Mouse (Mus musculus) naive thymus-derived CD4-positive, alpha-beta T cell, adult 2 months (primary cell): ENCODE measurements at regions not wholly inside any gene's neighbourhood (a gene's known extent, or its start where the extent isn't known, plus 50 kb on each side); places are given as distances from the start of the nearest gene placed in this dataset.
"Not testable (repeated sequence)": the region's sequence is repeated elsewhere in the genome, so short reads cannot be mapped to it uniquely, and the experiment has no call there.

ENCODE experiments used
- DNase-seq: peaks from one replicate; pipeline ENCODE4 v3.0.0-alpha.2; 2011; ENCODE audit warnings: low read depth

DNA sequence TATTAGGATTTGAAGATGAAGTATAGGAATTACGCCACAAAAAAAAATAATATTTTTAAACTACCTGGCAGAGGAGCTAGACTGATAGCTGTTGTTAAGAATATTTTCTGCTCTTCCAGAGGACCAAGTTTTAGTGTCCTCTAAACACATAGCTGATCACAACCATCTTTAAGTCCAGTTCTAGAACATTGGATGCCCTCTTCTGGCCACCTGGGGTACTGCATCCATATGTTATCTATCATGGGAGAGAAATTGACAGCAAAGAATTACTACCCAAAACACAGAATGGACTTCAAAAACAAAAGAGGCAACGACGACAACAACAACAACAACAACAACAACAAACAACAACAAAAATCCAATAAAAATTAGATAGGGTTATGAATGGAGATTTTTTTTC lies 71.0 kb upstream of the Prl4a1 start:
- DNase-seq: peak; percentile 53

DNA sequence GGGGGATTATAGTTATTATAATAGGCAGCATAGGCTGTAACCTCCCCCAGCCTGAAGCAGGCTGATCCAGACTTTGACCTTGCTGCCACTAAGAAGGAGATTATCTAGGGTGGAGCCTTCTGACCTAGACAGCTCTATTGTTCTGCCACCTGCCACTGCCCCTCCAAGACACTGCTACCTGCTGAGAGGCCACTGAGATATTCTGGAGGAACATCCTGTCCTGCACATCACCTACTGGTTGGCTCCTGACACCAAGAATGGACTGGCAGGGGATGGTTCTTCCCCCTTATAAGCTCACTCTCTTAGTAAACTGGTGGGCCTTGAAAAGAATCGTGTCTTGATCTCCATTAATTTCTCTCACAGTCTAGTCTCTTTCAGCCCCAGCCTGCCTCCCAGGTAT lies 55.6 kb upstream of the Prl4a1 start:
- DNase-seq: not testable (repeated sequence)

DNA sequence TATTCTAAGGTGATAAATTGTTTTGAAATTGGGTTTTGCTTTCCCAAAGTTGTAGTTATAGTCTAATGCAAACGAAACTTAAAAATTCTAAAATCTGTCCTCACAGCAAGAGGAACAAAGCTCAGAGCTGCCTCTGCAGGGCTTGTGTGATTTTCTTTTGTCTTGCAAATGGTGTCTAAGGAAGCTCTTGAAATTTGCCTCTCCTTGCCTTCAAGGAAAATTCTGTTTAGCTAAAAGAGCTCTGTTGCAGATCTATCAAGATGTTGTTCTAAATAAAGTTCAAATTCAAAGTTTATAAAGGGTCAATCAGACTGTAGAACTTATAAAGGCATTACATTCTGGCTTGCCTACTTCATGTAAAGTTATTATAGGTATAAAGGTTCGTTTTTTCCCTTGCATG lies 53.6 kb upstream of the Prl4a1 start:
- not testable (repeated sequence) for DNase-seq

DNA sequence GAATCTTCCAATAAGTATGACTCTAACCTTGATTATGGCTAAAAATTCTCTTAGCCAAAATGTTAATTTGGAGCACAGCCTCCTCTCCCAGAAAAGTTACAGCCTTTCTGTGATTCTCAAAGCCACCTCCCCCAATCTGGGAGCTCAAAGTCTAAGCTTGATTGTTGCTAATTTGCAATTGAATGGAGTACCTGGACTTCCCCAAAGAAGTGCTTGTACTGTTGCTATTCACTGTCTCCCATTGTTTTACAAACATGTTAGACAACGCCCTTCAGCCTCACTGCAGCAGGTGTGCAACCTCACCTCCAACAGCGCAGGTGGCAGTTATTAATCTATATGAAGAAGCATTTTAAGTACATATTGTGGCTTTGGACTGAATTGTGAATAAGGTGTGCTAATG lies 50.0 kb upstream of the Prl4a1 start:
- DNase-seq: not testable (repeated sequence)
